Mouse (Mus musculus) leukemia stem cell, adult 10-12 weeks (primary cell): ENCODE results near the gene Gm45208. TPM values are rescaled to one million over a fixed set of nuclear protein-coding genes. Genes with fewer than 3 reads are reported as not detected.

Experiments used
- polyA plus RNA-seq: library from polyadenylated mRNA; stranded (reverse); fragments of >175 nt; gene quantifications from 2 replicates; pipeline ENCODE4 v1.2.3, GENCODE M21; 2012; ENCODE audit warnings: low replicate concordance

The Gm45208 gene
- polyA plus RNA-seq, result 2.4 and 4.0 TPM in 2 replicates

DNA sequence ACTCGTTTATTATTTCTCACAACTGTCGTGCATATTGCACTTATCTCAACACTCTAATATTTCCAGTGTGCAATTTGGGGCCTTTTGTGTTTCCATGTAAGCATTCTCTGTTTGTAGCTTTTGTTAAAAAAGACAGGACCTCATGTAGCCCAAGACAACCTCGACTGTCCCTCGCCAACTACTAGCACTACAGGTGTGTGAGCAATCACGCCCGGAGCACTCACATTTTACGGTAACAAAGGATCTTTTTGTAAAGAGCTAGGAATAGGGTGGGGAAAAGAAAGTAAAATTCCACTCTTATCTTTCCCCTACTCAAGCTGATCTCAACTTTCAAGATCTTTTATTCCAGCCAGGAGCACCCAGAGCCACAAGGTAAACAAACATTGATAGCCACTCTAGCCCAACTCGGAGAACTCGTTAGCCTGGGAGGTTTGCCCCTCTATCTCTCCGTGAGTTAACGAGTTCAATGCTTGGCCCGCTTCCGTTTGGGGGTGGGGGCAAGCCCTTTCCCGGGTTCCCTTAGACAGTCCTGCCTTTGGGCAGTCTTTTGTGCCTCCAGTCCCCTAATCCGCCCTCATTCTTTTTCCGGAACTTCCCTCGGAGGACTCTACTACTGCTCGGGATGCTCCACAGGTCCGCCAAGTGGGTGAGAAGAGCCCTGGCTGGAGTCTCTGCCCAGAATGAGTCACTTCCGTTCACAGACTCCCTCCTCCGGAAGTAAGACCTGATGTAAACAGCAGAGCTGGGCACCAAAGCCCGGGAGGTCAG is at the start of gene Gm45208:
TSS of gene Gm45208 (plus strand) at position 732 of the 768 bp plus-strand sequence.

DNA sequence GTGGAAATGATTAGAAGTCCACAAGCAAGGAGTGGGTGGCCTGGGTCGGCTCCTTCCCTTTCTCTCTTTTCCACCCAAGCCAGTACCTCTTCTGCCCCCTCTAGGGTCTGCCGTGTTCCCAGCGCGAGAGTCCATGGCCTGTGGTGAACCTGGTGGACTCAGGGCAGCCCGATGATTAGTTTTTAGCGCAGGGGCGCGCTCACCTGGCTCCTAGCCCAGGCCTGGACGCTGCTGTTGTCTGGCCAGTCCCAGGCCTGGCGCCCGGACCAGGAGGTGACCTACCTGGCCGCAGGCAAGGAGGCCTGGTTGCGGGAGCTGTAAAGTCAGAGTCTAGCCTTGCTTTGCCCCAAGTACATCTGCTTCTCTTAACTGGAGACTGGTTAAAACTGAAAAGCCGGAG is 41.2 kb upstream of the Gm45208 start, which contains the start of gene Magix:
TSS of gene Magix (minus strand) at position 388 of the 400 bp plus-strand sequence.

DNA sequence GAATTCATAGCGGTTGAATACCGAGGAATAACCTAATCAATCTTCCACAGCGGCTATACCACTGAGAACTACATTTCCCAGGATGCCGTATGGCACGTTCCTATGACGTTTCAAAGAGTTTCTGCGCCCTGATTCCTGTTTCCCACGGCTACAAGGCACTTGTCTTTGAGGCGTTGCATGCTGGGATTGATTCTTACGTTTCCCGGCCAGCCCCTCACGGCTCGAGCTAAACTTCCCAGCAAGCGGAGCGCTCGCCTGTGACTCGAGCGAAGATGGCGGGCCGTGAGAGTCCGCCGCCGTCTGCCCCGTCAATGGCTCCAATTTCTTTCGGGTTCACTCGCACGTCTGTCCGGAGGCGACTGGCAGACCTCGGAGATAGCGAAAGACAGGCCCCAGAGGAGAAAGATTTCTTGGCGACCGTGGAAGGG is 25.1 kb upstream of the Gm45208 start, which contains the start of gene Gpkow:
TSS of gene Gpkow (plus strand) at position 178 of the 428 bp plus-strand sequence.

DNA sequence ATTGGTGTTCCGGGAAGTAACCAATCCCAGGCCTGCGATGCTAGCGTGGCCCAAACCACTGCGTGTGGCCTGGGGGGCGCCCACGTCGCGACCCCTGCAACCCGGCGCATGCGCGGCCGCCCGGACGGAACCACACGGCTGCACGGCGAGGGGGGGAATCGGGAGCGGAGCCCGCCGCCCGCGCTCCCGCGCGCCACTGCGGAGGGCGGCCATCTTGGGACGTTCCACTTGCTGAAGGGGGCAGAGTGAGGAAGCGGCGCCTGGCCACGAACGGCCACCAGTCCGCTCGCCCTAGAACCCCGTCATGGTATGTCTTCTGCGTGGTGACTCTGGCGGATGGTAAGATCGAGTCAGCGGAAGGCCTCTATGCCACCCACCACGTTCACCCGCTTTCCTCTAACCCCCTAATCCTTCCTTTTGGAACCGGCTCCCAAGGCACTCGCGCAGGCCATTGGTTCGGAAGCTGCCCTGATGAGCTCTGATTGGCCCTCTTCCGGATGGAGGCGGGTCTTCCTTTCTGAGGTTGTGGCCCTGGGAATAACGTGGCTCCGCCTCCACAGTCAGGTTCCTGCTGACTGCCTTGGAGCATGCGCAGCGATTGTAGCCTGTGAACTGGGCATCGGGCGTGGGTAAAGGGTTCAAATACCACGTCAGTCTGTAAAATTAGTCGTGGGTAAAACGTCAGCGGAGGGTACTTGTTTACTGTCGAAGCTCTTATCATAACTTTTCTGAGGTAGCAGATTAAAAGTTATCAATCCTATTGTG is 7.7 kb upstream of the Gm45208 start, which contains the start of gene Wdr45:
TSS of gene Wdr45 (plus strand) at position 199 of the 765 bp plus-strand sequence.

DNA sequence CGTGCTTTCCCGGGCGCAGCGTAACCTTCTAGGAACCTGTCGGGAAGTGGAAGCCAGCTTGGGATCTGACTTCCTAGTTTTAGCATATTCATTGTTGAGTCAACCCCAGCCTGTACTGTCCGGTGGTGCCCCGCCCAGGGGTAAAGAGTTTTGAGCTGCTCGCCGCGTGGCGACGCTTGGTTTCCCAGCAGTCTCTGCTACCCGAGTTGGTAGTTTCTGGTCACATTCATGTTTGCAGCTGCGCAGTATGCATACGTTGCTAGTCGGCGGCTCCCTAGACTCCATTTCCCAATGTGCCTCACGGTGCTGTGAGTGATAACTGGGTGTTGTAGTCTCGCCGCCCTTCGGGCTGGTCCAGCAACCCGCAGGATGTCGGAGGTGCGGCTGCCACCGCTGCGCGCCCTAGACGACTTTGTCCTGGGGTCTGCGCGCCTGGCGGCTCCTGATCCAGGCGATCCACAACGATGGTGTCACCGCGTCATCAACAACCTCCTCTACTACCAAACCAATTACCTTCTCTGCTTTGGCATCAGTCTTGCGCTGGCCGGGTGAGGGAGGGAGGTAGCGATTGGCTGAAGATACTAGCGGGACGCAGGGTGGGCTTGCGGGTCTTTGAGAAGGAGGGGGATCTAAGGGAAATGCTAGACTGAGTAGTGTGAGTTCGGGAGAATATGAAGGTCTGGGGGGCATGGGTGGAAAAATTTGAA is 6.3 kb downstream of the Gm45208 start, which contains the start of gene Praf2:
TSS of gene Praf2 (plus strand) at position 225 of the 707 bp plus-strand sequence.

DNA sequence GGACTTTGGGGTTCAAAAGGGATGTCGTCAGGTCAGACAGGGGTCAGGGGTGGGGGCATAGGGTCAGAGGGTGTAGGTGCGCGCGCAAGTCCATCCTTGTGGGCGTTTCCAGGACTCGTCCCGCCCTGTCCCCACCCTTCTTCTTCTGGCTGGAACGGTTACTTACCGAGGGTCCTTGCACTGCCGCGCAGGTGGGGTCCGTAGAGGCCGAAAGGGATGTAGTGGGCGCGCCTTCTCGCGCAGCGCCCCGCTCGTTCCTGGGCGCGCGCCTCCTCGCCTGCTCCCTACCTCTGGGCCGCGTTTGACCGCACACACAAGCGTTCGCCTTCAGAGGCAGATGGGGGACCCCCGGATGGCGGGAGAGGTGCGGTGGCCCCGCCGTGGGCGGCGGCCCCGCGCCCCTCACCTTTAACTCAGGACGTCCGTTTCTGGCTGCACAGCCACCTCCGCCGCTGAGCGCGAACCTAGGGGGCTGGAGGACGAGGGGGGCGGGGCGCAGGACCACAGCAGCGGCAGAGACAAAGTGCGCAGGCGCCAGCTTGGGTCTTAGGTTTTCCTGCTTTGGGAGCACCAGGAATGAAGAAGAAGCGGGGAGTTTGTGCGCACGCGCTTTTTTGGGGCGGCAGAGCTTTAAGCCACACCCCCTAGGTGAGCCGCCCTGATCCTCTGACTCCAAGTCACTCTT is 28.5 kb downstream of the Gm45208 start, which contains the start of gene Ccdc120:
TSS of gene Ccdc120 (minus strand) at position 474 of the 685 bp plus-strand sequence.

DNA sequence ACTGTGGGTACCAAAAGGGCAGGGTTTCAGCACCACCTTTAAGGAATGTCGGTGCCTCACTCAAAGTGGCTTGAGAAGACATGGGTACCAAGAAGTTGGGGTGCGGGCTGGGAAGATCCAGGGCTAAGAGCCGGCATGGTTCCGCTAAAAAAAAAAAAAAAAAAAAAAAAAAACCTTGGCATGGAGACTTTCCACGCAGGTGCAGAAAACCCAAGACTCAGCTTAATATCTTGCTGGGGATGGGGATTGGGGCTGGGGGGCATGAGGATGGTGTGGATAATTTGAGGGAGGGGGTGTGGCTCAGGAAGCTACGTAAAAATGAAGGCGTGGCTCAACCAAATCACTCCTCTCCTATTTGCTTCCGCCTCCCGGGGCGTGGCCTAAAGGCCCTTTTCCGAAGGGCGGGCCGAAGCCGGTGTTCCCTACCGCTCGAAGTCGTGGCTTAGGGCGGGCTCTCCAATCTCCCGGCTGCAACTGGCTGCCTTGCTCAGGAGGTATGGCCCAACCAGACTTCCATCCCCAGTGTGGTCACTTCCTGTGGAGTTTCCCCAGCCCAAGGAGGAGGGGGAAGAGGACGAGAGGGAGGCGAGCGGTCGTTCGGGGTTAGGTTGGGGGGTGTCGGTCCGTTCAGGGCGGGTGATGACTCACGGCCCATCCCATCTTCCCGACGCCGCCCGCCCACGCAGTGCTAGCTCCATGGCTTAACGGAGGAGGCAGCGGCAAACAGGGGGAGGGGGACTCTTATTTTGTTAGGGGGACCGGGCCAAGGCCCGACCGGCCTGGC is 40.3 kb downstream of the Gm45208 start, which contains the start of gene Tfe3:
TSS of gene Tfe3 (plus strand) at position 424 of the 784 bp plus-strand sequence.

Other genes starting within 250 kb of the Gm45208 start
- gene Foxp3, start 148.6 kb upstream of the Gm45208 start, polyA plus RNA-seq, result 15.3 and 26.7 TPM in 2 replicates
- 0.91 and 1.7 TPM in 2 replicates for gene Ppp1r3f, start 148.0 kb upstream of the Gm45208 start, polyA plus RNA-seq
- gene Ccdc22, start 116.7 kb upstream of the Gm45208 start, polyA plus RNA-seq, result 25.1 and 54.6 TPM in 2 replicates
- 0.05 TPM in 1 of 2 replicates, not detected in the other for gene Cacna1f, start 115.2 kb upstream of the Gm45208 start, polyA plus RNA-seq
- gene Syp, start 83.8 kb upstream of the Gm45208 start, polyA plus RNA-seq, result 0.72 and 1.1 TPM in 2 replicates
- 10.3 and 16.1 TPM in 2 replicates for gene Prickle3, start 65.0 kb upstream of the Gm45208 start, polyA plus RNA-seq
- 27.4 and 44.2 TPM in 2 replicates for gene Plp2, start 50.9 kb upstream of the Gm45208 start, polyA plus RNA-seq
- gene Magix, start 41.0 kb upstream of the Gm45208 start, polyA plus RNA-seq, result not detected in 2 replicates
- 1.3 and 5.0 TPM in 2 replicates for gene Gpkow, start 25.1 kb upstream of the Gm45208 start, polyA plus RNA-seq
- 6.8 and 9.2 TPM in 2 replicates for gene Wdr45, start 7.9 kb upstream of the Gm45208 start, polyA plus RNA-seq
- 10.4 and 37.4 TPM in 2 replicates for gene Praf2, start 6.2 kb downstream of the Gm45208 start, polyA plus RNA-seq
- 6.0 and 7.0 TPM in 2 replicates for gene Ccdc120, start 28.7 kb downstream of the Gm45208 start, polyA plus RNA-seq
- 27.7 and 78.0 TPM in 2 replicates for gene Tfe3, start 40.3 kb downstream of the Gm45208 start, polyA plus RNA-seq
- 24.0 and 30.6 TPM in 2 replicates for gene Gripap1, start 67.5 kb downstream of the Gm45208 start, polyA plus RNA-seq
- gene Kcnd1, start 100.0 kb downstream of the Gm45208 start, polyA plus RNA-seq, result 0.39 and 1.3 TPM in 2 replicates
- gene Otud5, start 119.1 kb downstream of the Gm45208 start, polyA plus RNA-seq, result 121 and 187 TPM in 2 replicates
- 50.3 and 75.5 TPM in 2 replicates for gene Pim2, start 156.0 kb downstream of the Gm45208 start, polyA plus RNA-seq
- gene Slc35a2, start 161.8 kb downstream of the Gm45208 start, polyA plus RNA-seq, result 54.3 and 118 TPM in 2 replicates
- gene Pqbp1, start 177.0 kb downstream of the Gm45208 start, polyA plus RNA-seq, result 133 and 190 TPM in 2 replicates
- 52.3 and 170 TPM in 2 replicates for gene Timm17b, start 177.1 kb downstream of the Gm45208 start, polyA plus RNA-seq
- not detected in 2 replicates for gene Gm10491, start 185.6 kb downstream of the Gm45208 start, polyA plus RNA-seq
- not detected in 2 replicates for gene Gm10490, start 187.3 kb downstream of the Gm45208 start, polyA plus RNA-seq
- 0.33 TPM in 1 of 2 replicates, not detected in the other for gene Pcsk1n, start 197.6 kb downstream of the Gm45208 start, polyA plus RNA-seq
- not detected in 2 replicates for gene Eras, start 206.4 kb downstream of the Gm45208 start, polyA plus RNA-seq
- gene Hdac6, start 225.6 kb downstream of the Gm45208 start, polyA plus RNA-seq, result 3.7 and 5.1 TPM in 2 replicates